Mouse (Mus musculus) embryonic facial prominence, embryonic 15.5 days (tissue): Measurements from ENCODE around the gene Otp. TPM values are rescaled to one million over a fixed set of nuclear protein-coding genes. Genes with fewer than 3 reads are reported as not detected.
A peak's percentile ranks its signal among the peaks of the same experiment; 100 is the strongest.

Experiments
- ATAC-seq: fragments of 200-750 bp; cut with Nextera tagmentation; 2 replicates; pipeline ENCODE4 v1.8.0; 2017; ENCODE audit warnings: low read depth, moderate TSS enrichment; ENCODE audit not compliant: insufficient number of reproducible peaks, low FRiP score, low TSS enrichment
- H3K27ac ChIP-seq: fragments of 300-500 bp; sonication (generic); replicated peaks from 2 replicates; pipeline ENCODE4 v1.5.1; 2015; ENCODE audit warnings: mild to moderate bottlenecking, inconsistent platforms
- H3K27me3 ChIP-seq: fragments of 300-500 bp; sonication (generic); 2 replicates; pipeline ENCODE4 v1.6.1; 2015; ENCODE audit warnings: inconsistent platforms
- H3K36me3 ChIP-seq: fragments of 300-500 bp; sonication (generic); 2 replicates; pipeline ENCODE4 v1.6.1; 2015; ENCODE audit warnings: mild to moderate bottlenecking, inconsistent platforms
- H3K4me1 ChIP-seq: fragments of 300-500 bp; sonication (generic); 2 replicates; pipeline ENCODE4 v1.6.1; 2015; ENCODE audit warnings: inconsistent platforms
- H3K4me2 ChIP-seq: fragments of 300-500 bp; sonication (generic); replicated peaks from 2 replicates; pipeline ENCODE4 v1.6.1; 2015; ENCODE audit warnings: mild to moderate bottlenecking, inconsistent platforms
- H3K4me3 ChIP-seq: fragments of 300-500 bp; sonication (generic); replicated peaks from 2 replicates; pipeline ENCODE4 v1.5.1; 2015; ENCODE audit warnings: mild to moderate bottlenecking, inconsistent platforms
- H3K9ac ChIP-seq: fragments of 300-500 bp; sonication (generic); 2 replicates; pipeline ENCODE4 v1.6.1; 2015; ENCODE audit warnings: inconsistent platforms
- H3K9me3 ChIP-seq: fragments of 300-500 bp; sonication (generic); replicated peaks from 2 replicates; pipeline ENCODE4 v1.6.1; 2016; ENCODE audit warnings: inconsistent platforms
- WGBS: fragments of 180-500 bp; shearing (Covaris S2); methylation state at CpG from one replicate; pipeline ENCODE4 v1.1.7; 2015; 5-methylcytosine and 5-hydroxymethylcytosine counted together
- polyA plus RNA-seq: library from polyadenylated mRNA; unstranded; fragments of >200 nt; fragmentation: Nextera tagmentation; extraction: Ambion mirVana; gene quantifications from 2 replicates; pipeline ENCODE4 v1.2.1, GENCODE M21; 2015

Gene Otp
- polyA plus RNA-seq, 1 experiment from 2014 or later, result not detected

GRCm38 (mm10) chr13:94883966-94884960 lies 8.9 kb downstream of the Otp start:
- H3K4me1 ChIP-seq, result peaks cover 31% of the 10 kb centered on the region
- no peaks in the 10 kb centered on the region for H3K36me3 ChIP-seq
- no peak overlapping the region for H3K9ac ChIP-seq
- 4% methylated on average over 36 of the region's 36 CpGs for WGBS
- ATAC-seq, result no peak
- no peak overlapping the region for H3K27ac ChIP-seq
- peaks cover 89% of the 10 kb centered on the region for H3K27me3 ChIP-seq
- no peaks in the 10 kb centered on the region for H3K9me3 ChIP-seq
- H3K4me2 ChIP-seq, result peak overlapping the region; percentile 87
- peak overlapping the region; percentile 45 for H3K4me3 ChIP-seq

- Histone ChIP-seq H3K9ac (no peak overlapping the region), H3K4me1 (peaks cover 31% of the 10 kb centered on the region), H3K9me3 (no peaks in the 10 kb centered on the region), H3K4me2 (peak overlapping the region; percentile 51), H3K4me3 (peak overlapping the region; percentile 32), H3K36me3 (no peaks in the 10 kb centered on the region), H3K27me3 (peaks cover 91% of the 10 kb centered on the region), H3K27ac (no peak overlapping the region)
- ATAC-seq, result peak; percentile 63; the same call in 1 of the 2 replicates
- 2% methylated on average over 80 of the region's 81 CpGs for whole genome bisulfite sequencing
Measured at GRCm38 (mm10) chr13:94885291-94886235, 10.2 kb downstream of the Otp start.

- H3K27ac ChIP-seq, result no peak overlapping the region
- H3K27me3 ChIP-seq, result no peaks in the 10 kb centered on the region; the same call in 1 of the 2 replicates
- H3K4me2 ChIP-seq, result no peak overlapping the region
- H3K36me3 ChIP-seq, result no peaks in the 10 kb centered on the region
- ATAC-seq, result no peak
- H3K4me3 ChIP-seq, result no peak overlapping the region
- H3K4me1 ChIP-seq, result 0 out of 2 replicates have a peak, but pooled peaks cover under 1% of the 10 kb centered on the region
- H3K9me3 ChIP-seq, result no peaks in the 10 kb centered on the region
- no peak overlapping the region for H3K9ac ChIP-seq
- 93% methylated on average over 10 of the region's 10 CpGs for WGBS
Measured at GRCm38 (mm10) chr13:94907841-94908240, 32.4 kb downstream of the Otp start.

GRCm38 (mm10) chr13:94912961-94913360 lies 37.6 kb downstream of the Otp start:
- no peak overlapping the region for H3K27ac ChIP-seq
- no peak overlapping the region for H3K9ac ChIP-seq
- H3K4me1 ChIP-seq, result 0 out of 2 replicates have a peak, but pooled peaks cover 3% of the 10 kb centered on the region
- peak overlapping the region; percentile 37 for H3K4me2 ChIP-seq
- H3K36me3 ChIP-seq, result no peaks in the 10 kb centered on the region
- peak overlapping the region; percentile 10; the same call in 1 of the 2 replicates for H3K4me3 ChIP-seq
- ATAC-seq, result no peak
- 4% methylated on average over 11 of the region's 11 CpGs for WGBS
- no peaks in the 10 kb centered on the region for H3K9me3 ChIP-seq
- H3K27me3 ChIP-seq, result no peaks in the 10 kb centered on the region; the same call in 1 of the 2 replicates

GRCm38 (mm10) chr13:94915654-94916053 lies 40.3 kb downstream of the Otp start:
- Histone ChIP-seq H3K27me3 (no peaks in the 10 kb centered on the region), H3K36me3 (no peaks in the 10 kb centered on the region), H3K9ac (no peak overlapping the region), H3K4me3 (no peak overlapping the region), H3K4me2 (no peak overlapping the region), H3K4me1 (0 out of 2 replicates have a peak, but pooled peaks cover 3% of the 10 kb centered on the region), H3K27ac (no peak overlapping the region), H3K9me3 (no peaks in the 10 kb centered on the region)
- 57% methylated on average over 5 of the region's 5 CpGs for WGBS
- ATAC-seq, result no peak

- 60% methylated on average over 3 of the region's 3 CpGs for WGBS
- Histone ChIP-seq H3K4me1 (no peaks in the 10 kb centered on the region), H3K9ac (no peak overlapping the region), H3K27ac (no peak overlapping the region), H3K9me3 (no peaks in the 10 kb centered on the region), H3K4me2 (no peak overlapping the region), H3K36me3 (no peaks in the 10 kb centered on the region), H3K4me3 (no peak overlapping the region), H3K27me3 (peaks cover 18% of the 10 kb centered on the region)
- ATAC-seq, result no peak
Measured at GRCm38 (mm10) chr13:94928086-94928485, 52.7 kb downstream of the Otp start.

Other genes with a start within 250 kb of the Otp start
- 210 and 214 TPM in 2 replicates for gene Tbca, start 86.7 kb upstream of the Otp start, polyA plus RNA-seq
- gene Wdr41, start 100.7 kb downstream of the Otp start, polyA plus RNA-seq, result 26.4 and 27.0 TPM in 2 replicates